Mouse (Mus musculus): ENCODE results near the gene Vav2.

- TF ChIP-seq CTCF (conservative IDR thresholded peaks at IDR 0.05; ENCODE audit: insufficient read depth, insufficient read length, low read depth, low read length) (no peak), POLR2A (IDR thresholded peaks at IDR 0.05; ENCODE audit: low read depth, low read length) (no peak)
These were observed 145.1 kb downstream of the Vav2 start for GRCm38 (mm10) chr2:27281771-27282170.
